Mouse (Mus musculus) cortical plate, adult 2 months (tissue): Measurements from ENCODE around the gene Itgb3bp. TPM values are rescaled to one million over a fixed set of nuclear protein-coding genes. Genes with fewer than 3 reads are reported as not detected.

Experiments
- H3K27ac ChIP-seq: fragments of 200-500 bp; 2 replicates; pipeline ENCODE4 v1.5.1; 2012; ENCODE audit warnings: low read length, control low read depth, inconsistent platforms; ENCODE audit not compliant: insufficient read depth
- H3K4me1 ChIP-seq: fragments of 200-500 bp; 2 replicates; pipeline ENCODE4 v1.6.1; 2011; ENCODE audit warnings: low read length; ENCODE audit not compliant: control insufficient read depth, insufficient read depth
- H3K4me3 ChIP-seq: fragments of 200-500 bp; 2 replicates; pipeline ENCODE4 v1.5.1; 2011; ENCODE audit warnings: mild to moderate bottlenecking, low read length, control low read depth; ENCODE audit not compliant: insufficient read depth
- CTCF ChIP-seq: fragments of 200-500 bp; IDR thresholded peaks from 2 replicates; pipeline ENCODE4 v1.5.1; 2011; ENCODE audit warnings: mild to moderate bottlenecking, control low read depth, low read length; ENCODE audit not compliant: insufficient read depth; ENCODE audit errors: extremely low read depth
- POLR2A ChIP-seq: fragments of 200-500 bp; IDR thresholded peaks from 2 replicates; pipeline ENCODE4 v1.6.1; 2011; ENCODE audit warnings: mild to moderate bottlenecking, low read length, control low read depth; ENCODE audit not compliant: insufficient read depth; ENCODE audit errors: extremely low read depth
- polyA plus RNA-seq: library from polyadenylated mRNA; depleted of rRNA; stranded (reverse); fragments of >200 nt; gene quantifications from 2 replicates; pipeline ENCODE4 v1.2.3, GENCODE M21; 2012; rRNA removed

Gene Itgb3bp
- polyA plus RNA-seq, 1 experiment = 4.8 TPM

- Histone ChIP-seq H3K4me1 (no peaks in the 10 kb centered on the region), H3K27ac (no peak overlapping the region), H3K4me3 (no peak overlapping the region)
- no peak for TF ChIP-seq POLR2A
- no peak for TF ChIP-seq CTCF
Measured at GRCm38 (mm10) chr4:99766303-99766702, 163.3 kb downstream of the Itgb3bp start.

- H3K27ac ChIP-seq = no peak overlapping the region
- H3K4me1 ChIP-seq = no peaks in the 10 kb centered on the region
- no peak overlapping the region for H3K4me3 ChIP-seq
- TF ChIP-seq CTCF = no peak
- no peak for TF ChIP-seq POLR2A
Measured at GRCm38 (mm10) chr4:99752426-99752825, 177.2 kb downstream of the Itgb3bp start.

DNA sequence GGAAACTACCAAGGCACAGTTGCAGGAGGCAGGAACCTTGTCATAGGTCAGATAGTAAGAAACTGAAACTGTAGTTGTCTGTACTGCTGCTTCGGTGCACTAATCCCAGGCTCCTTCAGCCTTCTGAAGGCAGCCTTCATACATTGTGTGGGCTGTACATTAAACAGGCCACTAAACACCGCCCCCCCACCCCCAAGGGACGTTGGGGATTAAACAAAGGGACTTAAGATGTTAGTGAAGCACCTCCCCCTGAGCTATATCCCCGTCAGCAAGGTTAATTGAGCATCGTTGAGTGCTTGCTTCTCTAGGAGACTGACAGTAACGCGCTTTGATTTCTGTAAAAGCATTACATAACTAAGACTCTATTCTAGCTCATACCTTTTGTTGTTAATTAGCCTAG, 189.8 kb downstream of the Itgb3bp start:
- H3K27ac ChIP-seq = no peak overlapping the region
- H3K4me1 ChIP-seq = no peaks in the 10 kb centered on the region
- no peak overlapping the region for H3K4me3 ChIP-seq
- TF ChIP-seq CTCF = no peak
- no peak for TF ChIP-seq POLR2A

DNA sequence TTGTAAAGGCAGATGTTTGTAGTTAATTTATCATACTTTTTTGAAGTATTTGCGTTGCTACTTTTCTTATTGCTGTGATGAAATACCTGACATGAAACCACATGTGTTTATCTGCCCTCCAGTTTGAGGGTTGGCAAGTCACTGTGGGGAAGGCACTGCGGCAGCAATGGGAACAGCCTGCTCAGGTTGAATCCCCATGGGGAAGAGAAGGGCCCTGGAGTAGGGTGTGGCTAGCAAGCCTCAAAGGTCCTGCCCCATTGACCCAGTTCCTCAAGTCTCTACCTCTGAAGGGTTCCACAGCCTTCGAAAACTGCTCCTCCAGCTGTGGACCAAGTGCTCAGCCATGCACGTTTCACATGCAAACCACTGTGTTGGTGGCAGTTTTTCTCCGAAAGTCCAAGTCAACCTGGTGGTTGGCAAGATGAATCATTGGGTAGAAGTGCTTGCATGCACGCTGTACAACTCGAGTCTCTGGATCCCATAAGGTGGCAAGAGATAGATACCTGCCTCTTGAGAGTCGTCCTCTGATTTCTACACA, 203.6 kb downstream of the Itgb3bp start:
- no peak for TF ChIP-seq CTCF
- no peak for TF ChIP-seq POLR2A
- H3K4me3 ChIP-seq = no peak overlapping the region
- H3K27ac ChIP-seq = no peak overlapping the region
- H3K4me1 ChIP-seq = no peaks in the 10 kb centered on the region

GRCm38 (mm10) chr4:99724331-99724730, 205.3 kb downstream of the Itgb3bp start:
- Histone ChIP-seq H3K4me1 (no peaks in the 10 kb centered on the region), H3K4me3 (no peak overlapping the region), H3K27ac (no peak overlapping the region)
- TF ChIP-seq POLR2A (no peak), CTCF (no peak)

GRCm38 (mm10) chr4:99717905-99718304, 211.7 kb downstream of the Itgb3bp start:
- Histone ChIP-seq H3K4me1 (peaks cover 2% of the 10 kb centered on the region), H3K27ac (no peak overlapping the region), H3K4me3 (no peak overlapping the region)
- TF ChIP-seq POLR2A = no peak
- TF ChIP-seq CTCF = no peak

DNA sequence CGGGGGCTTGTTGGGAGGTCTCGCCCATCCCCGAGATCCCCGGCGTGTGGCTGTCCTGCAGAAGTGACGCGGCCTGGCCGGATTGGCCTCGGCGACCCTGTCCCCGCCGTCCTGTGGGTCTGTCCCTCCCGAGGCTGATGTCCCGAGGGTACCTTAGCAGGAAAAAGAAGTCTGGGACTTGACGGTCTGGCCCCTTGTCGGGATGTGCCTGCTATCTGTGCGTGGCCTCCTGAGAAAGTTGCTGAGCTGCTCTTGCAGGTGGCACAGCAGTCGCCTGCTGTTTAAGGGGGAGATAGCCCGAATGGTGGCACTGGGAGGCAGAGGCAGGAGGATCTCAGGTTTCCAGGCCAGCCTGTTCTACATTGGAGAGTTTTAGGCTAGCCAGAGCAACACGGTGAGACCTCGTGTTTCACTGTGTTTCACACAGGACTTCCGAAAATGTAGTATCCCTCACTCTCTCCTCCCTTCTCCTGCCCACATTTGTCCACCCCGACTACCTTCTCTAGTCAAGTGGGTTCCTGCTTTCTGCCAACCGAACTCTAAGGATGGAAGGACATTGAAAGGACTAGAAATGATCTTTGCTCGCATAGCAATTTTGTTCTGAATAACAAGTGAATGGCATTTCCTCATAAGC, 213.7 kb downstream of the Itgb3bp start:
- TF ChIP-seq CTCF (no peak), POLR2A (no peak)
- no peak overlapping the region for H3K27ac ChIP-seq
- peak overlapping the region; percentile 80 for H3K4me3 ChIP-seq
- peaks cover 2% of the 10 kb centered on the region for H3K4me1 ChIP-seq

Other genes with a start within 250 kb of the Itgb3bp start
- gene Alg6, start 214.1 kb downstream of the Itgb3bp start, polyA plus RNA-seq = 13.3 TPM in 2 replicates
- gene Efcab7, start 100.6 kb downstream of the Itgb3bp start, polyA plus RNA-seq = 6.0 and 7.2 TPM in 2 replicates
- gene Pgm1, start 399 bp downstream of the Itgb3bp start, polyA plus RNA-seq = 60.8 and 61.0 TPM in 2 replicates
- 0.42 and 0.61 TPM in 2 replicates for gene Ror1, start 166.0 kb upstream of the Itgb3bp start, polyA plus RNA-seq